Mouse (Mus musculus) kidney, embryonic 16.5 days (tissue): Measurements from ENCODE around the gene Gm20390. TPM values are rescaled to one million over a fixed set of nuclear protein-coding genes. Genes with fewer than 3 reads are reported as not detected.

Source experiments
- ATAC-seq: fragments of 200-750 bp; cut with Nextera tagmentation; 2 replicates; pipeline ENCODE4 v1.8.0; 2017; ENCODE audit warnings: moderate TSS enrichment; ENCODE audit not compliant: low FRiP score, low TSS enrichment
- H3K27ac ChIP-seq: fragments of 300-500 bp; sonication (generic); 2 replicates; pipeline ENCODE4 v1.5.1; 2014; ENCODE audit warnings: low read length
- H3K27me3 ChIP-seq: fragments of 300-500 bp; sonication (generic); 2 replicates; pipeline ENCODE4 v1.6.1; 2014; ENCODE audit warnings: low read length, control low read depth, mixed read lengths; ENCODE audit not compliant: insufficient read depth
- H3K36me3 ChIP-seq: fragments of 300-500 bp; sonication (generic); 2 replicates; pipeline ENCODE4 v1.6.1; 2014; ENCODE audit warnings: low read length, control low read depth, mixed read lengths; ENCODE audit not compliant: insufficient read depth
- H3K4me1 ChIP-seq: fragments of 300-500 bp; sonication (generic); 2 replicates; pipeline ENCODE4 v1.6.1; 2014; ENCODE audit warnings: low read length, control low read depth, mixed read lengths; ENCODE audit not compliant: insufficient read depth
- H3K4me2 ChIP-seq: fragments of 300-500 bp; sonication (generic); replicated peaks from 2 replicates; pipeline ENCODE4 v1.6.1; 2014; ENCODE audit warnings: low read depth, low read length
- H3K4me3 ChIP-seq: fragments of 300-500 bp; sonication (generic); 2 replicates; pipeline ENCODE4 v1.5.1; 2014; ENCODE audit warnings: mild to moderate bottlenecking, low read length
- H3K9ac ChIP-seq: fragments of 300-500 bp; sonication (generic); replicated peaks from 2 replicates; pipeline ENCODE4 v1.6.1; 2014; ENCODE audit warnings: low read length
- H3K9me3 ChIP-seq: fragments of 300-500 bp; sonication (generic); 2 replicates; pipeline ENCODE4 v1.6.1; 2016; ENCODE audit warnings: low read length, control low read depth
- WGBS: fragments of 180-500 bp; shearing (Covaris S2); extraction: QIAGEN DNeasy Blood & Tissue Kit; methylation state at CpG from one replicate; pipeline ENCODE4 v1.1.7; 2014; 5-methylcytosine and 5-hydroxymethylcytosine counted together
- polyA plus RNA-seq: library from polyadenylated mRNA; unstranded; fragments of >200 nt; fragmentation: Nextera tagmentation; extraction: Ambion mirVana; gene quantifications from 2 replicates; pipeline ENCODE4 v1.2.1, GENCODE M21; 2015

Gm20390 gene
- polyA plus RNA-seq, 1 experiment from 2014 or later = 448 TPM

- Histone ChIP-seq H3K4me2 (no peak overlapping the region), H3K4me3 (no peak overlapping the region), H3K9me3 (no peaks in the 10 kb centered on the region), H3K36me3 (peaks cover 45% of the 10 kb centered on the region), H3K27me3 (no peaks in the 10 kb centered on the region), H3K27ac (no peak overlapping the region), H3K9ac (no peak overlapping the region), H3K4me1 (no peaks in the 10 kb centered on the region)
- no peak for ATAC-seq
- 88% methylated on average over 4 of the region's 4 CpGs for WGBS
These were observed 61.3 kb downstream of the Gm20390 start for GRCm38 (mm10) chr11:93906834-93907233.

Other genes starting within 250 kb of the Gm20390 start
- gene Utp18, start 82.5 kb downstream of the Gm20390 start, polyA plus RNA-seq = 24.8 and 24.9 TPM in 2 replicates
- 28.0 and 34.0 TPM in 2 replicates for gene Mbtd1, start 82.4 kb downstream of the Gm20390 start, polyA plus RNA-seq
- gene Nme2, start 12.0 kb downstream of the Gm20390 start, polyA plus RNA-seq = 234 and 281 TPM in 2 replicates
- gene Nme1, start 228 bp upstream of the Gm20390 start, polyA plus RNA-seq = 162 and 174 TPM in 2 replicates
- gene Spag9, start 27.8 kb upstream of the Gm20390 start, polyA plus RNA-seq = 29.7 and 38.4 TPM in 2 replicates
- gene Tob1, start 243.2 kb upstream of the Gm20390 start, polyA plus RNA-seq = 31.9 and 36.1 TPM in 2 replicates